Mouse (Mus musculus): ENCODE results near the gene Sardh.

The Sardh gene

DNA sequence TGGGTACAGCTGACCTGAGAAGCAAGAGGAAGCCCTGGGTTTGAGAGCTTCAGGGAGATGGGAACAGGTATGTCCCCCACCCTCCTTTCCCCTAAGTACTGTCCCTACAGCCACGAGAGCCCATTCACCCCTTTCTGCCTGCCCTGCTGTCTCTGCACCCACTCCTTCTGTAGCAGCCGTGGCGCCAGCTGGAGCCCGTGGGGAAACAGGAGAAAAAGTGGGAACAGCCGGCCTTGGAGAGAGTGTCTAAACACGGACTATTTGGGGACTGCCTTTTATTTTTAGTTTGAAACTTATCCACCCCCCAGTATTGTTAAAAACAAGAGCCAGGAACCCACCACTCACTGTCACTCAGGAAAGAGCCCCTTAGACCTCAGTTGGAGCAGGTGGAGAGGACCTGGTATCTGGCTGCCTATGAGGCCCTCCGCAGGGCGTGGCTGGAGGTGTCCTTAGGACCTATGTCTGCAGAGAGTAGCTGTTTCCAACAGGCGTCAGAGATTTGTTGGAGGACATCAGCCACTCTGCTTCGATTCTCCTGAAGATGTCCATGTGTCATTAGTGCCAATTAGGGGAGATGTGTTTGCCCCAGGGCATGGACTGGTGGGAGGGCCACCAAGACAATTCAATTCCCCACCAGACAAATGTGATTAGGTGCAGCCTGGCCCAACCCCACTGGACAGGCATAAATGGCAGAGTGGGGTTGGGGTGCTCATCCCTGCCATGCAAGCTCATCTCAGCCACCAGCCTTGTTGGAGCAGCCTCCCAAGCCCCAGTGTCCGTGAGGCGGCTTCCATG lies 83.1 kb downstream of the Sardh start, which contains the start of gene Dbh:
Gene Dbh, plus strand, starts transcription at position 438 of the 795 bp plus-strand sequence.
- DNase-seq = no peak

DNA sequence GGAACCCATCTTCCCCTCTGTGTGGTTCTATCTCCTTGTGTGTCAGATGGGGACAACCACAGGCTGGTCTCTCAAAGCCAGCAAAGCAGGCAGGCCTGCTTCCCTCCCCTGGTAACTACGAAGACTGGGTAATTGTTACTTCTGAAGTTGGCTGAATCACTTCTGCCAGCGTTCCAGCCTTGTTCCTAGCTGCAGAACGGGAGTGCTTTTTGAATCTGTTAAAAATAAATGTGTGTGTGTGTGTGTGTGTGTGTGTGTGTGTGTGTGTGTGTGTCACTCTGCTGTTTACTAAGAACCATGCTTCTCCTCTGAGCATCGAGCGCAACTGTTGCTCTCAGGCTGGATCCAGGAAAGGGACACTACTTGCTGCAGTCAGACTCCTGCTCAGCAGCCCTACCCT lies 84.3 kb downstream of the Sardh start:
- DNase-seq = no peak

DNA sequence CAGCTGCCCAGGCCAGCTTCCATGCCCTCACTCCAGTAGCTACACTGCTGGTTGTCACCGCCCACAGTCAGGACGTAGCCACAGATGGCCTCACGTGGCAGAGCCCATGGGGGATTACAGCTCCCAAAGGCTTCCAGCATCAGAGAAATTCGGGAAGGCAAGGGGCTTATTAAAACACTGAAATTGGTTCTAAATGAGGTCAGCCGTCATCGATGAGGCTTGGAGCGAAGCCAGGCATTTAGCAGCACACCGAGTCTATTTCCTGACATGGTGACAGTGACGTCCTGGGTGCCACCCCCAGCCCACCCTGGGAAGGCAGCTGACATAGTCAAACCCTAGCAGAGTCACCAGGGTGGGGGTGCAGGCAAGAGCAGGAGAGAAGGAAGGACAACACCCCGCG lies 85.5 kb downstream of the Sardh start:
- no peak for DNase-seq

DNA sequence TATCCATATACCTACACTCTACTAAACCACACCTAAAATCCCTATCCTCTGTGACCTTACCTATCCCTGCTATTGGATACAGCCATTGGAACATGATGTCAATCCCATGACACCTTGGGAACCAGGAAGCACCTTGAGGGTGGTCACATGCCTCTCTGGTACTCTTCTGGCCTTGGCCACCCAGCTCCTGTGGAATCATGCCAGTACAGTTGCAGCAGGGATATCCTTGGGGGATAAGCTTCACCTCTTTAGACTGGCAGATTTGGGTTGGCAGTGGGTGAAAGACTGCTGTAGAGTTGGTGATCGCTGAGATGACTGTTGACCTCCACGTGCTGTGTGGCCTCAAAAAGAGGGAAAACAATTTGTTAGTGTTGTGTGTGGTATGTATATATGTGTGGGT lies 86.6 kb downstream of the Sardh start:
- no peak for DNase-seq

DNA sequence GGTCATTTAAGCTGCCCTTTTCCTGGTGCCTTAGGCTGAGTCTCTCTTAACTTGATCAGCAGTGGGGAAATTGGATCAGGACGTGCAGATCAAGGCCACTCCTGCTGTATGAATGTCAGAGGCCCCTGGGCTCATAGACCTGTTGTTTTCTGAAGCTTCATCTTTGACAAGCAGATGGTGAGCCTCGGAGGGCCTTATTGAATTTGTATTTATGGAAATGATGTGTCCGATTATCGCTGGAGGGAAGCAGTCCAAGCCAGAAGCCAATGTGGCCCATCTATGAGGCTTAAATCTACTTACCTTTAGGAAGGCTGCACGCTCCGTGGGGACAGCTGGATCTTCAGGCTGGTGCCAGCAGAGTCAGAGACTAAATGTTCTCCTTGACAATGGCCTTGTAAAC lies 91.5 kb downstream of the Sardh start:
- no peak for DNase-seq

DNA sequence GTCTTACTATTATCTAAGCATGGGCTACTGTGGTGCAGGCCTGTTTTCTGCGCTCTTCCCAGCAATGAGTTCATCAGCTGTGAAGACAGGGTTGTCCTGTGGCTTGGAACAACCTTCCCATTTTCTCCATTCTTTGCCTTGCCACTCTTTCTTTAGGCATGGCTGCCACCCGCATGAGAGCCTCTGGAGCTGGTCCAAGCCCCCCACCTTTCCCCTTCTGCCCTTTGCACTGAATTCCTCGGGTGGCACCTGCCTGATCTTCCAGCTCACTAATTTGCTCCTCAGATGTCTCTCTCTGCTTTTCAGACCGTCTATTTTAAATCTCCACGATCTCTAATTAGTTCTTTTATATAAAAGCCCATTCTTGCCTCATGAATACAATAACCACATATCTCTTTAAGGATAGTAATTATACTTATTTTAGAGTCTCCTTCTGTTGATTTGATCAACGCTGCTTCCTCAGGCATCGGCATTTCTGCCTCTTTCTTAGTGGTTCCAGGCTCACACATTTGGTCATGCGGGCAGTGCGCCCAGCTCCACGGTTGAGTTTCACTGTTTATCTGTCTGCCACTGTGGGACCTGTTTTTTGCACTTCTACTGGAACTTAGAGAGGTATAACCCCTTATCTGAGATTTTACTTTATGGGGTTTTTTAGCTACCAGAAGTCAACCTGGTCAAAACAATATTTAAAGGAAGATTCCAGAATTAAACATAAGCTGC lies 93.5 kb downstream of the Sardh start:
- DNase-seq = no peak

DNA sequence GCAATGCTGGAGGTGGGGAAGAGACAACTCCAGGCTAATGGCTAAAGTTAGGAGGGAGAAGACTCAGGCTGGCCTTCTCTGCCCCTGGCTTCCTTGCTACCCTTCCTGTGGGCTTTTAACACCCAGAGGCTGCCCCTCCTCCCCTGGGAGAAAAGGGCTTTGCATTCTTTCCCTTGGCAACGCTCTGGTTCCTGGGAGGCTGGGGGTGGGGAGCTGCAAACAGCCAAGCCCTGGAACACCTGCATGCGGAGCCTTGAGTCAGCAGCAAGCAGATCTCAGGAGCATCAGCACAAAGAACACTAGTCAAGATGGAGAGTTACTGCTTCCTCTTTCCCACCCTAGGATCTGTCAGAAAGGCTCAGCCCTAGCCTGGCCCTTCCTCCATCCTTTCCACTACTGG lies 98.7 kb downstream of the Sardh start:
- DNase-seq = no peak

DNA sequence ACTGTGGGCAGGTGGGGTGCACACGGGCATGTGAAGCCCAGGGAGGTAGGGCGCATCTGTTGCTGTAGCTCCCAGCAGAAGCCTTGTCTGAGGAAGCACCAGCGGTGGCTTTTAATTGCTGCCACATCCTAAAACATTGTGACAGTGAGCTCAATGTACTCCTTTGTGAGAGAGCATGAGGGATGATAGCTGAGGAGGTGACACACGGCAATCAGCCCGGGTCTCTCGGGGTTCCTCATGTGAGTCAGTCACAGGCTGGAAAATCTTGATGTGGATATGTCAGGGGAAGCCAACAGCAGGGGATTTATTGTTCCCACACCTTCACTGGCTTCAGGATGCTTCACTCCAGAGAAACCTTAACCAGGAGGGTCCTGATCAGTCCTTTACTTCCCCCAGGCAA lies 101.3 kb downstream of the Sardh start:
- no peak for DNase-seq

DNA sequence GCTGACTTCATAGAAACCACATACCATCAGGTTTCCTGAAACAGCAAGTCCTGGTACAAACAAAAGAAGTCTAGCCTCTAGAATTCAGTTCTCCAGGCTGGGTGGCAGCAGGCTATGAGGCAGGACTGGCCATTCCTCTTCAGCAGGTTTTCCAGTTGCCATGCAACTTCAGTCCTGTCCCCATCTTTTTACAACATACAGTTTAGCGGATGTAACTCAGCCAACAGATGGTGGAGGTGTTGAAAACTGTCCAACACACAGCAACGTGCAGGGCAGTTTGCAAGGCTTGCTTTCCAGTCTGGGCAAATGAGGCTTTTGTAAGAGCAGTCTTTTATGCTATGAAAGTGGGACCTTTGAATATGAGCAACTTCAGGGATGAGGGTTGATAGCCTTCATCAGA lies 103.2 kb downstream of the Sardh start:
- no peak for DNase-seq

DNA sequence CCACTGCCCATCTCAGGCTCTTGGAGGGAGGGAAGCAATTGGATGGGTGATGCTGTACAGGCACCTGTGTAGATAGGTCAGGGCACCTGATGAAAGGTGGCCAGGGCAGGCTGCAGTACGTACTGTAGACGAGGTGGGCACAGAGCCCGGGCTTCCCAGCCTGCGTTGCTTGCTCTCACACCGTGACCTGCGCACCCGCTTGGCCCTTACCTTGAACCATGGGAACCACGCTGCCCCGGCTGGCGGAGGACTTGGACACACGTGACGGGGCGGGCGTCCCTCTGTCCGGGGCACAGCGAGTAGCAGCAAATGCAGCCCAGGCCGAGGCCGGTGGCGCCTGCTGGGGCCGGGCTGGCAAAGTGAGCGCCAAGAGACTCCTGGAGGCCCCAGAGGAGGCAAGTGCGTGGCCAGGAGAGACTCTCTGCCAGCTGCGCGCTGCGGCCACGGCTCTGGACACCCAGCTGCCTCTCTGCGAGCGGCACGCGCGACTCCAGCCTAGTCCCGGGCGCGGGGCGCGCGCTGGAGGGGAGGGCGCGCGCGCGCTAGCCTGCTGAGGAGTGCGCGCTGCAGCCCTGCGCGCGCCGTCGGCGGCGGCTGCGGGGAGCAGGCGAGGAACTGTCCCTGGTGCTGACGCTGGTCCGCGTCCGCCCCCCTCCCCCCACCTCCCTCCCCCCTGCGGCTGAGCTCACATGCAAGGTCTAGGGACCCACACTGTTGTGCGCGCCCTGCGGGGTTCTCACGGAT lies 106.0 kb downstream of the Sardh start, which contains the start of gene Fam163b:
Gene Fam163b, minus strand, starts transcription at position 542 of the 744 bp plus-strand sequence.
- peak; percentile 24 to 31 for DNase-seq
